Mouse (Mus musculus) liver, embryonic 13.5 days (tissue): ENCODE measurements around the gene Cbs. TPM values are rescaled to one million over a fixed set of nuclear protein-coding genes. Genes with fewer than 3 reads are reported as not detected.

ENCODE experiments used
- ATAC-seq: fragments of 200-750 bp; cut with Nextera tagmentation; 2 replicates; pipeline ENCODE4 v1.8.0; 2017; ENCODE audit warnings: low read depth, mild to moderate bottlenecking, moderate number of reproducible peaks, moderate library complexity
- DNase-seq: peaks from one replicate; pipeline ENCODE4 v3.0.0; 2022
- H3K27ac ChIP-seq: fragments of 300-500 bp; sonication (generic); 2 replicates; pipeline ENCODE4 v1.5.1; 2015; ENCODE audit warnings: moderate library complexity, mild to moderate bottlenecking, inconsistent platforms
- H3K27me3 ChIP-seq: fragments of 300-500 bp; sonication (generic); 2 replicates; pipeline ENCODE4 v1.6.1; 2015; ENCODE audit warnings: mild to moderate bottlenecking, inconsistent platforms
- H3K36me3 ChIP-seq: fragments of 300-500 bp; sonication (generic); 2 replicates; pipeline ENCODE4 v1.6.1; 2015; ENCODE audit warnings: mild to moderate bottlenecking, inconsistent platforms
- H3K4me1 ChIP-seq: fragments of 300-500 bp; sonication (generic); replicated peaks from 2 replicates; pipeline ENCODE4 v1.6.1; 2015; ENCODE audit warnings: inconsistent platforms
- H3K4me2 ChIP-seq: fragments of 300-500 bp; sonication (generic); 2 replicates; pipeline ENCODE4 v1.6.1; 2015; ENCODE audit warnings: inconsistent platforms, mild to moderate bottlenecking, moderate library complexity
- H3K4me3 ChIP-seq: fragments of 300-500 bp; sonication (generic); replicated peaks from 2 replicates; pipeline ENCODE4 v1.5.1; 2015; ENCODE audit warnings: mild to moderate bottlenecking, inconsistent platforms
- H3K9ac ChIP-seq: fragments of 300-500 bp; sonication (generic); 2 replicates; pipeline ENCODE4 v1.6.1; 2015; ENCODE audit warnings: mild to moderate bottlenecking, inconsistent platforms
- H3K9me3 ChIP-seq: fragments of 300-500 bp; sonication (generic); replicated peaks from 2 replicates; pipeline ENCODE4 v1.6.1; 2016; ENCODE audit warnings: inconsistent platforms
- WGBS: fragments of 180-500 bp; shearing (Covaris S2); methylation state at CpG from one replicate; pipeline ENCODE4 v1.1.7; 2015; ENCODE audit not compliant: insufficient replicate concordance; 5-methylcytosine and 5-hydroxymethylcytosine counted together
- polyA plus RNA-seq: library from polyadenylated mRNA; unstranded; fragments of >200 nt; fragmentation: Nextera tagmentation; extraction: Ambion mirVana; gene quantifications from 2 replicates; pipeline ENCODE4 v1.2.1, GENCODE M21; 2015

Gene Cbs
- 11.0 and 11.6 TPM in 2 replicates for polyA plus RNA-seq

DNA sequence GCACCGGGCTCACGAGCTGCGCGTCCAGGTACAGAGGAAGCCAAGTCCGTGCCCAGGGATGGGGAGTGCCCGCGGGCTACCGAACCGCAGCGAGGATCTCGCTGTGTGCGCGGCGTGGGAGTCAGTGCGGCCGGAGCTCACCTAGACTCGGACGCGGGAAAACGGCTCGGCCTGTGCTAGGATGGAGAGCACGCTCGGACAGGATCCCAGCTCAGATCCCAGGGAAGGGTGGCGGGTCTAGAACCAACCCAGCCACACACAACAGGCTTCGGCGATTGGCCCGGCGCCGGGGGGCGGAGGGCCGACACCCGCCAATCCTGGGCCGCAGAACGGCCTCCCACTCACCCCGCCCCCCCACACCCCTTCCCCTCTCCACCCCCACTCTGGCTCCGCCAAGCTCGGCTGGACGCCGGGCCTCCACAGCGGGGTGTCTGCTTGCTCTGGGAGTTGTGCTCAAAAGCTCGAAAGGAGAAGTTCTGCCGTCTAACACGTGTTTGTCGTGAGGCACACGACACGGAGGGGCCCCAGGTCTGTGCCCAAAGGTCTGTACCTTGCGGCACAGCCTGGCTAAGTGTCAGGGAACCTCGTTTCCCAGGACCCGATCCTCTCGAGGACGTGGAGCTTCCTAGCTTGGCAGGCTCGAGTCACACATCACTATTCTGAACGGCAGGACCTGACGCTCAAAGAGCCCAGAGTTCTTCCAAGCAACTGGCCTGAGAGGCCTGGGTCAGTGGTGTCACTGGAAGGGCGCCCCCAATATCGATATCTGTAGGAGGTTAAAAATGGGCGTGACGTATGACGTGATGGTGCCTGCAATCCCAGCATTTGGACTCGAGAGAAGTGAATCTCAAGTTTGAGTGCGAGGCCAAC lies at the start of gene Cbs:
Cbs (minus strand) TSS at position 297 of the 870 bp plus-strand sequence.
- peak within 1 kb of the TSS; percentile 49 for H3K9ac ChIP-seq
- 2% methylated on average over 61 of the region's 61 CpGs for WGBS
- peak within 1 kb of the TSS; percentile 52 for H3K4me3 ChIP-seq
- no peaks in the 10 kb centered on the region for H3K36me3 ChIP-seq
- no peak for DNase-seq
- peak; percentile 85 for ATAC-seq
- peak within 1 kb of the TSS; percentile 48 for H3K27ac ChIP-seq
- H3K9me3 ChIP-seq = no peaks in the 10 kb centered on the region
- peaks cover 23% of the 10 kb centered on the region for H3K4me1 ChIP-seq
- peak within 1 kb of the TSS; percentile 70 for H3K4me2 ChIP-seq
- peaks cover 47% of the 10 kb centered on the region for H3K27me3 ChIP-seq

DNA sequence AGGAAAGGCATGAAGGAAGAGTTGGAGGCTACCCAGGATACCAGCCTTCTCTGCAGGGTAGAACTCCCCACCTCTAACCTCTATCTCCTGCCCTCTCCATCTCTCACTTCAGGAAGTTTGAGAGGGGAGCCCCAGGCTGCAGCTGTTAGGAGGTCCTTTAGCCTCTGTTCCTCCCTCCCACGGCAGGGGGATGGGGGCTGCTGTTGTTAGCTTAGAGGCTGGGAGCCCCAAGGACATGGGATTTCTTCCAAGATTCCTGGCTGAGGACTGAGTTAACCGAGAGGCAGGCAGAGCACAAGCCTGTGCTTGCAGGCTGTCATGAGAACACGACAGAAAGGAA lies 49.2 kb upstream of the Cbs start:
- Histone ChIP-seq H3K27ac (peak overlapping the region; percentile 29; the same call in 1 of the 2 replicates), H3K4me2 (no peak overlapping the region), H3K4me3 (no peak overlapping the region), H3K36me3 (no peaks in the 10 kb centered on the region), H3K27me3 (no peaks in the 10 kb centered on the region), H3K9ac (no peak overlapping the region), H3K4me1 (0 out of 2 replicates have a peak, but pooled peaks cover 5% of the 10 kb centered on the region), H3K9me3 (no peaks in the 10 kb centered on the region)
- no peak for ATAC-seq
- DNase-seq = no peak
- 46% methylated on average over 3 of the region's 3 CpGs for WGBS

DNA sequence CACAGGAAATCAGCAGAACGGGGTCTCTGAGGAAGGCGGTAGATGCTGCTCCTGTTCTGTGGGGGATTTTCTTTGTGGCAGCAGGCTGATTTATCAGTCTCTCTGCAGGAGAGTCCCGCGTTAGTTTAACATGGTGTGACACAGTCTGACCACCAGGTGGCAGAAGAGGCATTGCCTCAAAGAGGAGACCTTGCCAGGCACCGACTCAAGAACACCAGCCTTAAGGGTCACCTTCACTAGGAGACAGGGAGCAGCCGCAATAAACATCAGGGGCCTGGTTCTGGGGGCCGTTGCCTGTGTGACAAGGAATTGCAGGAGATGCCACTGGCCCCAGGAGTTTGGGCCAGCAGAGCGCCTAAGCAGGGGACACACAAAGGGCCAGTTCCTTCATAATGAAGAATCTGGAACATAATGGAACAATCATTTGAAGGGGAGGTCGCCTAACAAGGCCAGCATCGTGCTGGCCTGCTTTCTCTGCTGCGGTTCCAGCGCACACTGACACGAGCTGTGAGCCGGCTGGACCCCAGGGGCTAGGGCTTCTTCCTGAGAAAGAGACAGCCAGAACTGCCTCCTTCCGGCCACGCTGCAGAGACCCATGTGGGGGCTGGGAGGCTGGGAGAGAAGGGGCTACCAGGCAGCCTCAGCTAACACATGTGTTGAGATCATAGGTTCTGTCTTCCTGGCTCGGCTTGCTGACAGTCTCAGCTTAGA lies 48.6 kb upstream of the Cbs start:
- Histone ChIP-seq H3K4me2 (no peak overlapping the region), H3K4me3 (no peak overlapping the region), H3K9ac (no peak overlapping the region), H3K9me3 (no peaks in the 10 kb centered on the region), H3K27me3 (no peaks in the 10 kb centered on the region), H3K4me1 (0 out of 2 replicates have a peak, but pooled peaks cover 5% of the 10 kb centered on the region), H3K36me3 (no peaks in the 10 kb centered on the region), H3K27ac (peak overlapping the region; percentile 29; the same call in 1 of the 2 replicates)
- ATAC-seq (no peak), DNase-seq (peak; percentile 50)
- WGBS = 12% methylated on average over 17 of the region's 17 CpGs

DNA sequence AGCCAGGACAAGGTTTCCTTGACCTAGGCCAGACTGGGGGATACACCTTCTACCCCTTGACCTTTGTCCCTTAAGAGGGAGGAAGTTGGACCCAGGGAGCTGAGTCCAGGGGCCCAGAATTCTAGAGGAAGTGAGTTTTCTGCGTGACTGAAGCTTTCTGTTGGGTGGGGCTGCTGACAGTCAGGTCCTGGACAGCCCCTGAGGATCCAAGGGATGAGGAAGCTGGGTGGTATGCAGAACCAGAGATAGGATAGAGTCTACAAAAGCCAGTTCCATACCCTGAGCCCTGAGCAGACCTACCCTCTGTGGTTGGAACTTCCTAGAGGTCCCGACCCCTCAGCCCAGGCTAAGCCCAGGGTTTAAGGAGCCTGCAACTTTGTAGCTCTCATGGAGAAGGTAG lies 43.4 kb upstream of the Cbs start:
- H3K27ac ChIP-seq = no peak overlapping the region

DNA sequence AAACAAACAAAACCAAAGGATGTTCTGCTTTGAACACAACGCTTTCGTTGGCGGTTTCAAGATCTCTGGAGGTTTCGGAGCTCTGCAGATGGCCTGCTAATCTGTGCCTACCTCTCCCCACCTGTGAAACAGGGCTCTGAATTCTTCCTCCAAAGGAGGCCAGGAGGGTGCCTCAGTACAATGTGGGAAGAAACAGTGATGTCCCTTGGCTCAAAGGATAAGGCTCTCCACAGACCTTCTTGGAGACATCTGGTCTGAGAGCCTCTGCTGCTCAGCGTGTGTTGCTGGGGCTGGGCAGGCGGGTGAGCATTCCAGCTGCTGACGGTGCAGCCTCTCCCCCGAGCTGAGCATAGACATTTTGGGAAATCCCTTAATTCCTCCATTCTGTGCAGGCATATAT lies 40.5 kb upstream of the Cbs start, which contains the start of gene Cryaa:
Cryaa (plus strand) TSS at position 301 of the 400 bp plus-strand sequence.
- Histone ChIP-seq H3K27me3 (peaks cover 15% of the 10 kb centered on the region), H3K4me1 (no peaks in the 10 kb centered on the region), H3K36me3 (no peaks in the 10 kb centered on the region), H3K27ac (no peak within 1 kb of the TSS), H3K4me2 (no peak within 1 kb of the TSS), H3K4me3 (no peak within 1 kb of the TSS), H3K9me3 (no peaks in the 10 kb centered on the region), H3K9ac (no peak within 1 kb of the TSS)
- DNase-seq = no peak
- no peak for ATAC-seq
- 67% methylated on average over 8 of the region's 8 CpGs for WGBS

More for the DNA sequence above, 43.4 kb upstream of the Cbs start:
- Histone ChIP-seq H3K4me2 (no peak overlapping the region), H3K9ac (no peak overlapping the region), H3K4me1 (no peaks in the 10 kb centered on the region), H3K27me3 (peaks cover 15% of the 10 kb centered on the region), H3K36me3 (no peaks in the 10 kb centered on the region), H3K9me3 (no peaks in the 10 kb centered on the region), H3K4me3 (no peak overlapping the region)
- no peak for DNase-seq
- no peak for ATAC-seq
- 13% methylated on average over 2 of the region's 2 CpGs for WGBS

DNA sequence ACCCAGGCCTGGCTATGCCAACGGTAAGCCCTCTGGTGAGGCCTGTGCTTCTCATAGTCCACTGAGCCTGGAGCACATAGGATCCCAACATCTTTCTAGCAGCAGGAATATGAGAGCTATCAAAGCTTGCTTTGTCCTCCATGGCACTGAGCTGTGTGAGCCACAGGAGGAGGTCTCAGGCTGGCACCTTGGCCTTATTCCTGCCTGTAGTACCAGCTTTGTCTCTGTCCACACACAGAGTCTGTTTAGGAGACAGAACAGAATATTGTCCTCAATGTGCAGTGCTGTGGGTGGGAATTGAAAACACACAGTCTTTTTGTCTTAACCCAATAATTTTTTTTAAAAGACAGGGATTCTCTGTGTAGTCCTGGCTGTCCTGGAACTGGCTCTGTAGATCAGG lies 37.4 kb upstream of the Cbs start:
- H3K9ac ChIP-seq = no peak overlapping the region
- H3K4me2 ChIP-seq = no peak overlapping the region
- no peaks in the 10 kb centered on the region for H3K9me3 ChIP-seq
- no peaks in the 10 kb centered on the region for H3K36me3 ChIP-seq
- H3K27ac ChIP-seq = no peak overlapping the region
- H3K4me3 ChIP-seq = no peak overlapping the region
- no peaks in the 10 kb centered on the region for H3K4me1 ChIP-seq
- DNase-seq = no peak
- ATAC-seq = no peak; the same call in 1 of the 2 replicates
- peaks cover 15% of the 10 kb centered on the region for H3K27me3 ChIP-seq
- 67% methylated on average over 1 of the region's 1 CpGs for WGBS

DNA sequence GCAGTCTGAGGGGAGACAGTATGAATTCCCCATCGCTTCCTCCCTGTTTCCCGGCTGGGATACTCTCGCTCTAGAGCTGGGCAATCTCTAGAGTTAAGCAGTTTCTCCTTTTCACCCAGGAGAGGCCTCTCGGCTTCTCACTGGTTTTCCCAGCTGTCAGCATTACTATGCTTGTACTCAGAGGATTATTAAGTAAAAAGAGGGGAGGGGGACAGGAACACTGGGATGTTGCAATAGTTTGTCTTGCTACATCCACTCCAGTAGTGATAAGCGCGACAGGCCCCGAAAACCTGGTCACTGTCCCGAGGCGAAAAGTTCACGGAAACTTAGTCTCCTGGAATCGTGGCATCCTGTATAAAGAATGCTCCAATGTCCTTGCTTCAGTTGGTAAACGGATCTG lies 35.2 kb upstream of the Cbs start:
- WGBS = 70% methylated on average over 12 of the region's 12 CpGs
- no peak overlapping the region for H3K4me3 ChIP-seq
- H3K27me3 ChIP-seq = peaks cover 4% of the 10 kb centered on the region; the same call in 1 of the 2 replicates
- no peak overlapping the region for H3K4me2 ChIP-seq
- DNase-seq (no peak), ATAC-seq (no peak; the same call in 1 of the 2 replicates)
- no peak overlapping the region for H3K27ac ChIP-seq
- no peak overlapping the region for H3K9ac ChIP-seq
- no peaks in the 10 kb centered on the region for H3K36me3 ChIP-seq
- H3K4me1 ChIP-seq = no peaks in the 10 kb centered on the region
- no peaks in the 10 kb centered on the region for H3K9me3 ChIP-seq

DNA sequence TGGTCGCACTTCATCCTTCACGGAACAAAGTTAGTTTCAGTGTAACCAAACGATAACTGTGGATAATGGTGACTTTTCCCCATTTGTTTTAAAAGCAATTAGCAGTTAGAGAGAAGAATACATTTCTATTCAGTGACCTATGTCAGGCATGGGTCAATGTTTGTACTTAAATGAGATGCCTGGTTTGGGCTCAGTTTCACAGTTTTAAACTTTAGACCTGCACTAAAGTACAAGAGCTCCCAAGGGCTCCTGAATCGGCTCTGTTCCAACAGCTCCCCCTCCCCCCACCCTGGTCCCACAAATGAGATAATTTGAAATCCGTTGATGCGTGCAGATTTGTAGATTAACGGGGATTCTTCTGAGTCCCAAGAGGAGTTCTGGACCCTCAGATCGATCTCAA lies 34.7 kb upstream of the Cbs start:
- Histone ChIP-seq H3K27me3 (peaks cover 4% of the 10 kb centered on the region; the same call in 1 of the 2 replicates), H3K36me3 (no peaks in the 10 kb centered on the region), H3K4me3 (no peak overlapping the region), H3K27ac (no peak overlapping the region), H3K4me2 (no peak overlapping the region), H3K4me1 (no peaks in the 10 kb centered on the region), H3K9ac (no peak overlapping the region), H3K9me3 (no peaks in the 10 kb centered on the region)
- ATAC-seq = no peak
- WGBS = 63% methylated on average over 8 of the region's 8 CpGs
- no peak for DNase-seq

DNA sequence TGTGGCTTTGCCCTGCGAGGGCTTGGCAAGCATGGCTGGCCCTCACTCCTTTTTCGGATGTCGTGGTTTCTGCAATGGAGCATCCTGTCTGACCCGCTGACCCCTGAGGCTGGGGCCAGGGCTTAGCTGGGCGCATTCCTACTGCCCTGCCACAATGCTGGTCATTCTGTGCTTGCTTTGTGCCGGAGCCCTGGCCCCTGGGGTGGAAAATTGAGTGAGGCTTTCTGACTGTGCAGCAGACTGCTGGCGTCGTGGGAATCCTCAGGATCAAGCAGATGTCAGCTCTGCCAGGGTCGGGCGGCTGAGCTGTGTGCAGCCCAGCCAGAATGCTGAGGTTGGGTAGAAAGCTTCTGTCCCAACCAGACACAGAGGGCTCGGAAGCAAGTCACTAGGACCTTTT lies 33.1 kb upstream of the Cbs start:
- ATAC-seq = no peak
- H3K9ac ChIP-seq = no peak overlapping the region
- WGBS = 46% methylated on average over 11 of the region's 11 CpGs
- no peak overlapping the region for H3K4me2 ChIP-seq
- H3K4me3 ChIP-seq = no peak overlapping the region
- no peak overlapping the region for H3K27ac ChIP-seq
- H3K4me1 ChIP-seq = no peaks in the 10 kb centered on the region
- no peaks in the 10 kb centered on the region for H3K36me3 ChIP-seq
- no peak for DNase-seq
- no peaks in the 10 kb centered on the region for H3K9me3 ChIP-seq
- peaks cover 4% of the 10 kb centered on the region; the same call in 1 of the 2 replicates for H3K27me3 ChIP-seq

DNA sequence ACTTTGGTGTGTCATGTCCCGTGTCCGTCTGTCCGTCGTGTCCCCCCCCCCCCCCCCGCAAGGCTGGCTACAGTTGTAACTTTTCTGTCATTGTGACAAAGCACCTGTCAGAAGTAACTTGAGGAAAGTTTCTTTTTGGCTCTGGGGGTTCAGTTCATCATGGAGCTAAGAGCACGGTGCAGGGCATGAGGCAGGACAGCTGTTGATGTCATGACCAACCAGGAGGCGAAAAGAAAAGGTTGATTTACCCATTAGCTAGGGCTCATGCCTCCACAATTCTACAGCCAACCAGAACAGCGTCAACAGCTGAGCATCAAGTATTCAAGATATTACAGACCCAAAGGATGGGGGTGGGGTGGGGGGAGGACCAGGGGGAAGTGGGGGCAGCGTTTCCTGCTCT lies 31.3 kb upstream of the Cbs start:
- DNase-seq = no peak
- H3K4me1 ChIP-seq = no peaks in the 10 kb centered on the region
- H3K27me3 ChIP-seq = peaks cover 4% of the 10 kb centered on the region; the same call in 1 of the 2 replicates
- WGBS = 56% methylated on average over 8 of the region's 9 CpGs
- no peak overlapping the region for H3K4me3 ChIP-seq
- H3K27ac ChIP-seq = no peak overlapping the region
- no peaks in the 10 kb centered on the region for H3K9me3 ChIP-seq
- no peak overlapping the region for H3K4me2 ChIP-seq
- H3K9ac ChIP-seq = no peak overlapping the region
- no peaks in the 10 kb centered on the region for H3K36me3 ChIP-seq
- no peak for ATAC-seq

DNA sequence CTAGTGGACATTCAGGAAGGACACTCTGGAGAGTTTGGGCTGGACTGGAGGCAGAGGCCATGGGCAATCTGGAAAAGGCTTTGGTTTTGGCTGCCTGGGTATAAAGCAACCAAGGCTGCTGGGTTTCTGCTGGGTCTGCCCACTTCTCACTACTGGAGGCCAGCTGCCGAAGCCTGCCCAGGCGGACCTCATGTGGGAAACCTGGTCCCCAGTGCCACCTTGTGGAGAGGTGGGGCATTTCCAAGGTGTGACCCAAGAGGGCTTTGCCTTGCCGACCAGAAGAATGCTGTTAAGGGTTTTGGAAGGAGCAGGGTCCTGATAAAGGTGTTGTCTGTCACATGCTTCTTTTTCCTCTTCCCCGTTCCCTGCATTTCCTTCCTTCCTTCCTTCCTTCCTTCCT lies 27.7 kb upstream of the Cbs start:
- Histone ChIP-seq H3K9me3 (no peaks in the 10 kb centered on the region), H3K27ac (no peak overlapping the region), H3K4me2 (no peak overlapping the region), H3K4me1 (peaks cover 3% of the 10 kb centered on the region), H3K27me3 (peaks cover 4% of the 10 kb centered on the region; the same call in 1 of the 2 replicates), H3K36me3 (no peaks in the 10 kb centered on the region), H3K9ac (no peak overlapping the region), H3K4me3 (no peak overlapping the region)
- ATAC-seq = peak; percentile 55; the same call in 1 of the 2 replicates
- DNase-seq = peak; percentile 66
- 5% methylated on average over 4 of the region's 4 CpGs for WGBS
